Mouse (Mus musculus) stomach, embryonic 16.5 days (tissue): ENCODE data around the gene Sptbn2. TPM values are rescaled to one million over a fixed set of nuclear protein-coding genes. Genes with fewer than 3 reads are reported as not detected.
"Not testable (repeated sequence)": the region's sequence is repeated elsewhere in the genome, so short reads cannot be mapped to it uniquely, and the experiment has no call there.

Experiments used
- ATAC-seq: fragments of 200-750 bp; cut with Nextera tagmentation; 2 replicates; pipeline ENCODE4 v1.8.0; 2017; ENCODE audit warnings: moderate number of reproducible peaks, moderate TSS enrichment; ENCODE audit not compliant: insufficient read depth, low FRiP score
- H3K27ac ChIP-seq: fragments of 300-500 bp; sonication (generic); 2 replicates; pipeline ENCODE4 v1.5.1; 2014; ENCODE audit warnings: low read length
- H3K27me3 ChIP-seq: fragments of 300-500 bp; sonication (generic); 2 replicates; pipeline ENCODE4 v1.6.1; 2014; ENCODE audit warnings: low read length, control low read depth, mixed read lengths; ENCODE audit not compliant: control insufficient read depth, insufficient read depth
- H3K36me3 ChIP-seq: fragments of 300-500 bp; sonication (generic); 2 replicates; pipeline ENCODE4 v1.6.1; 2014; ENCODE audit warnings: low read length; ENCODE audit not compliant: control insufficient read depth, insufficient read depth
- H3K4me1 ChIP-seq: fragments of 300-500 bp; sonication (generic); 2 replicates; pipeline ENCODE4 v1.6.1; 2014; ENCODE audit warnings: low read length, control low read depth, mixed read lengths; ENCODE audit not compliant: control insufficient read depth, insufficient read depth
- H3K4me2 ChIP-seq: fragments of 300-500 bp; sonication (generic); 2 replicates; pipeline ENCODE4 v1.6.1; 2014; ENCODE audit warnings: low read depth, low read length, mixed read lengths
- H3K4me3 ChIP-seq: fragments of 300-500 bp; sonication (generic); replicated peaks from 2 replicates; pipeline ENCODE4 v1.5.1; 2014; ENCODE audit warnings: mild to moderate bottlenecking, low read length
- H3K9ac ChIP-seq: fragments of 300-500 bp; sonication (generic); 2 replicates; pipeline ENCODE4 v1.6.1; 2014; ENCODE audit warnings: low read length
- H3K9me3 ChIP-seq: fragments of 300-500 bp; sonication (generic); replicated peaks from 2 replicates; pipeline ENCODE4 v1.6.1; 2016; ENCODE audit warnings: low read length, control low read depth; ENCODE audit not compliant: control insufficient read depth
- WGBS: fragments of 180-500 bp; shearing (Covaris S2); extraction: QIAGEN DNeasy Blood & Tissue Kit; methylation state at CpG from one replicate; pipeline ENCODE4 v1.1.7; 2014; 5-methylcytosine and 5-hydroxymethylcytosine counted together
- polyA plus RNA-seq: library from polyadenylated mRNA; unstranded; fragments of >200 nt; fragmentation: Nextera tagmentation; extraction: Ambion mirVana; gene quantifications from 2 replicates; pipeline ENCODE4 v1.2.1, GENCODE M21; 2015

Sptbn2 gene
- polyA plus RNA-seq, 1 experiment from 2014 or later, result 4.7 TPM

GRCm38 (mm10) chr19:4748493-4748892 is 37.5 kb downstream of the Sptbn2 start:
- 82% methylated on average over 10 of the region's 10 CpGs for WGBS
- Histone ChIP-seq H3K4me2 (no peak overlapping the region), H3K36me3 (no peaks in the 10 kb centered on the region), H3K9me3 (no peaks in the 10 kb centered on the region), H3K27me3 (no peaks in the 10 kb centered on the region), H3K9ac (no peak overlapping the region), H3K4me3 (no peak overlapping the region), H3K4me1 (no peaks in the 10 kb centered on the region), H3K27ac (no peak overlapping the region)
- no peak for ATAC-seq

GRCm38 (mm10) chr19:4749975-4750374 is 39.0 kb downstream of the Sptbn2 start:
- Histone ChIP-seq H3K36me3 (no peaks in the 10 kb centered on the region), H3K9ac (no peak overlapping the region), H3K4me1 (no peaks in the 10 kb centered on the region), H3K4me2 (no peak overlapping the region), H3K9me3 (no peaks in the 10 kb centered on the region), H3K4me3 (no peak overlapping the region), H3K27me3 (no peaks in the 10 kb centered on the region), H3K27ac (no peak overlapping the region)
- ATAC-seq, result no peak
- 82% methylated on average over 6 of the region's 6 CpGs for WGBS

- H3K4me1 ChIP-seq, result peaks cover 10% of the 10 kb centered on the region
- H3K27ac ChIP-seq, result peak overlapping the region; percentile 97
- H3K4me3 ChIP-seq, result peak overlapping the region; percentile 84
- peaks cover under 1% of the 10 kb centered on the region; the same call in 1 of the 2 replicates for H3K36me3 ChIP-seq
- H3K27me3 ChIP-seq, result no peaks in the 10 kb centered on the region
- ATAC-seq, result peak; percentile 69
- WGBS, result under 1% methylated on average over 10 of the region's 10 CpGs
- peak overlapping the region; percentile 95 for H3K9ac ChIP-seq
- peak overlapping the region; percentile 70 for H3K4me2 ChIP-seq
- H3K9me3 ChIP-seq, result no peaks in the 10 kb centered on the region
These were observed 44.7 kb downstream of the Sptbn2 start for GRCm38 (mm10) chr19:4755565-4756192.

- under 1% methylated on average over 65 of the region's 65 CpGs for WGBS
These were observed 45.4 kb downstream of the Sptbn2 start, which contains the start of gene Rbm4b for GRCm38 (mm10) chr19:4756193-4756911. Rbm4b (plus strand) TSS chr19:4756497.

GRCm38 (mm10) chr19:4756921-4757320 is 46.0 kb downstream of the Sptbn2 start:
- H3K4me2 ChIP-seq, result peak overlapping the region; percentile 70
- peaks cover 10% of the 10 kb centered on the region for H3K4me1 ChIP-seq
- H3K9me3 ChIP-seq, result no peaks in the 10 kb centered on the region
- peak overlapping the region; percentile 84 for H3K4me3 ChIP-seq
- H3K9ac ChIP-seq, result peak overlapping the region; percentile 95
- H3K36me3 ChIP-seq, result peaks cover 11% of the 10 kb centered on the region
- peak overlapping the region; percentile 97; the same call in 1 of the 2 replicates for H3K27ac ChIP-seq
- no peaks in the 10 kb centered on the region for H3K27me3 ChIP-seq
- WGBS, result 3% methylated on average over 9 of the region's 9 CpGs
- ATAC-seq, result no peak

More at GRCm38 (mm10) chr19:4756193-4756911, 45.4 kb downstream of the Sptbn2 start, which contains the start of gene Rbm4b:
- Histone ChIP-seq H3K27ac (peak within 1 kb of the TSS; percentile 97), H3K27me3 (no peaks in the 10 kb centered on the region), H3K4me1 (peaks cover 10% of the 10 kb centered on the region), H3K36me3 (peaks cover 5% of the 10 kb centered on the region; the same call in 1 of the 2 replicates), H3K9ac (peak within 1 kb of the TSS; percentile 95), H3K4me3 (peak within 1 kb of the TSS; percentile 84), H3K9me3 (no peaks in the 10 kb centered on the region), H3K4me2 (peak within 1 kb of the TSS; percentile 70)
- ATAC-seq, result peak; percentile 98

- not testable (repeated sequence) for H3K4me2 ChIP-seq, ATAC-seq, H3K9ac ChIP-seq, H3K27me3 ChIP-seq, H3K4me1 ChIP-seq, H3K4me3 ChIP-seq, H3K27ac ChIP-seq, H3K9me3 ChIP-seq
- H3K36me3 ChIP-seq, result peaks cover 17% of the 10 kb centered on the region
- WGBS, result 84% methylated on average over 8 of the region's 8 CpGs
These were observed 49.6 kb downstream of the Sptbn2 start for GRCm38 (mm10) chr19:4760544-4760943.

- Histone ChIP-seq H3K4me3 (no peak overlapping the region), H3K27me3 (no peaks in the 10 kb centered on the region), H3K9me3 (no peaks in the 10 kb centered on the region), H3K36me3 (peaks cover 25% of the 10 kb centered on the region), H3K4me1 (peaks cover 6% of the 10 kb centered on the region), H3K27ac (no peak overlapping the region), H3K4me2 (no peak overlapping the region), H3K9ac (no peak overlapping the region)
- 50% methylated on average over 1 of the region's 1 CpGs for WGBS
- ATAC-seq, result no peak
These were observed 51.9 kb downstream of the Sptbn2 start for GRCm38 (mm10) chr19:4762876-4763275.

- Histone ChIP-seq H3K9ac (no peak overlapping the region), H3K4me1 (no peaks in the 10 kb centered on the region), H3K27me3 (no peaks in the 10 kb centered on the region), H3K9me3 (no peaks in the 10 kb centered on the region), H3K4me2 (no peak overlapping the region), H3K36me3 (0 out of 2 replicates have a peak, but pooled peaks cover 16% of the 10 kb centered on the region), H3K27ac (no peak overlapping the region), H3K4me3 (no peak overlapping the region)
- 78% methylated on average over 12 of the region's 12 CpGs for WGBS
- no peak for ATAC-seq
These were observed 56.7 kb downstream of the Sptbn2 start for GRCm38 (mm10) chr19:4767507-4768148.

- Histone ChIP-seq H3K27me3 (no peaks in the 10 kb centered on the region), H3K4me2 (no peak overlapping the region), H3K36me3 (0 out of 2 replicates have a peak, but pooled peaks cover 3% of the 10 kb centered on the region), H3K9ac (no peak overlapping the region), H3K9me3 (no peaks in the 10 kb centered on the region), H3K4me1 (no peaks in the 10 kb centered on the region), H3K27ac (no peak overlapping the region), H3K4me3 (no peak overlapping the region)
- no peak for ATAC-seq
- 50% methylated on average over 3 of the region's 3 CpGs for WGBS
These were observed 61.8 kb downstream of the Sptbn2 start for GRCm38 (mm10) chr19:4772785-4773184.
